Mouse (Mus musculus): ENCODE measurements at regions not wholly inside any gene's neighbourhood (a gene's known extent, or its start where the extent isn't known, plus 50 kb on each side); places are given as distances from the start of the nearest gene placed in this dataset.
A peak's percentile ranks its signal among the peaks of the same experiment; 100 is the strongest.
"Not testable (repeated sequence)": the region's sequence is repeated elsewhere in the genome, so short reads cannot be mapped to it uniquely, and the experiment has no call there.

- no peak for DNase-seq
Measured at GRCm38 (mm10) chr17:69821901-69822300, 147.0 kb upstream of the Dlgap1 start.

DNA sequence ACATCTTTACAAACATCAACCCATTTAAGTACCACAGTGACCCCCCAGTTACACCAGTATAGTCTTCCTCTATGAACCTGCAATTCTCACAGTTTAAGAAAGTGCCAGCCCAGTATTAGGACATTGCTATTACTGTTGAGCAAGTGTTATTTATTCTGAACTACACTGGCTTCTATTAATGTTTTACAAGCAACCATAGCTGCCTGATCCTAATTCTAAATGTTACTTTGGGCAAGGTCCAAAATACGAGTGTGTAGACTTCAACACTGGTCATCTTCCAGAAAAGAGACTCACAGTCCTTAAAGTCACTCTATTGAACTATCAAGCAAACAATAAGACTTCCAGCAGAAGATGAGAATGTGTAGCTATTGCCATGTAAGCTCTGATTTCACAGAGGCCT lies 146.0 kb upstream of the Dlgap1 start:
- DNase-seq: no peak

DNA sequence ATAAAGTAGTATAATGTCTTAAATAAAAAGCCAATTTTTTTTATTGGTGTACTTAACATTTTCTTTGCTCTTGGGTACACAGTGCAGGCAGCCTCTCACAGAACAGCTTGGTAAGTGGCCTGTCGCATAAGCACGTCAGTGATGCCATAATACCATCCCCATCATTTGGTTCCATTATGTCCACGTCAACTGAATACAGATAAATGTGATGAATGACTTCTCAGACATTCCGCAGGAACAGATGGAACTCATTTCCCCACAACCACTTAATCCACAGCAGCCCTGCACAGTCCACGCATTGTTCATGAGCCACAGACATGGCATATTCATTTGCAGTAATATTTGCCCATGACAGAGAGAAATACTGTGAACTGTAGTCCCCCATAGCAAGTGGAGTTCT lies 127.6 kb upstream of the Dlgap1 start:
- DNase-seq: no peak

GRCm38 (mm10) chr17:69848306-69848705 lies 120.6 kb upstream of the Dlgap1 start:
- peak; percentile 27 to 68 for DNase-seq

DNA sequence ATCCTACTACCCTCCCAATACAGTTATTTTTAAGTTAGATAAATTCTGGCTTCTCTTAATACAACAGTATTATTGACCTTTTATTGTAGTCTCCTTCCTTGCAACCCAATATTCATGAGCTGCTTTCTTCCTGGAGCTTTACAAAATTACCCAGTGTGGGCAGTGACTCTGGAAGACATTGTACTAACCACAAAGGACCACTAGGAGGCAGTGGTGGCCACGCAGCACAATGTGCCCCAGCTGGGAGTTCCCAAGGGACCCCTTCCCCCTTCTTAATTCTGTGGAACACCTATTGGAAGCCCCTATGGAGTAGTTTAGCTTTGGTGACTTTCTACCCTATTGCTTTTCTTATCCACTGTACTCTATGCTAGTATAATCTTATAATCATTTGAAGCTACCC lies 118.8 kb upstream of the Dlgap1 start:
- no peak for DNase-seq

GRCm38 (mm10) chr17:69879958-69880357 lies 88.9 kb upstream of the Dlgap1 start:
- not testable (repeated sequence) for DNase-seq

DNA sequence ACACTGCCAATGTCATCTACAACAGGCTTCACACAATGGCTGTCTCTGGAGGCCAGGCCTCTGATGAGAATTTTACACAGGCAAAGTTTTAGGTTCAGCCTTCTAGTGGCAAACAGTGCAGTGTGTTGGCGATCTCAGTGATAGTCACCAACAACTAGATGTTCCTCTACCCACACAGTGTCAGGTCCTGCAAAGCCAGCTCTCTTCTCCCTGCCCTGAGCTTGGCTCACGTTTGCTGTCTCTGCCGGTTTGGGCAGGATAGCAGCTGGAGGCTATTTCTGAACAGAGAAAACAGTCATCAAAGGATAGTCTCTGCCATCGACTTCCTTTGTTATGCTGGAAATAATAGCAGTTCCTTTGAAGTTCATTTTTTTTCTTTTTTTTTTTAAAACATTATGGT lies 74.9 kb upstream of the Dlgap1 start:
- no peak for DNase-seq

Measured in heart, adult 18-20 months (tissue).